Mouse (Mus musculus) lung, adult 10 weeks (tissue): ENCODE data around the gene Pabpc4. TPM values are rescaled to one million over a fixed set of nuclear protein-coding genes. Genes with fewer than 3 reads are reported as not detected.

Experiments
- polyA plus RNA-seq: library from polyadenylated mRNA; stranded (reverse); fragments of 350-450 nt; fragmentation: Illumina TruSeq; extraction: RNeasy Lipid Tissue Mini Kit (QIAGEN cat#74804); gene quantifications from one replicate; pipeline ENCODE4 v1.2.3, GENCODE M21; 2014; ENCODE audit warnings: low read depth, low replicate concordance; ENCODE audit not compliant: insufficient read depth

Pabpc4 gene
- 19.4 TPM for polyA plus RNA-seq

GRCm38 (mm10) chr4:123261721-123262401, at the start of gene Pabpc4:
TSS of gene Pabpc4 (plus strand) at chr4:123262351.

GRCm38 (mm10) chr4:123233492-123234084, 28.6 kb upstream of the Pabpc4 start, which contains the start of gene Heyl:
TSS of gene Heyl (plus strand) at chr4:123233556.

GRCm38 (mm10) chr4:123323534-123323933, 61.4 kb downstream of the Pabpc4 start, which contains the start of gene Oxct2a:
TSS of gene Oxct2a (minus strand) at chr4:123323634.

GRCm38 (mm10) chr4:123342642-123343470, 80.7 kb downstream of the Pabpc4 start, which contains the start of gene Bmp8a:
TSS of gene Bmp8a (minus strand) at chr4:123343252.

Other genes starting within 250 kb of the Pabpc4 start
- gene Trit1, start 245.8 kb upstream of the Pabpc4 start, polyA plus RNA-seq: 8.4 TPM
- gene Bmp8b, start 157.2 kb upstream of the Pabpc4 start, polyA plus RNA-seq: not detected
- not detected for gene Oxct2b, start 146.1 kb upstream of the Pabpc4 start, polyA plus RNA-seq
- gene Ppie, start 122.4 kb upstream of the Pabpc4 start, polyA plus RNA-seq: 42.5 TPM
- gene Hpcal4, start 79.1 kb upstream of the Pabpc4 start, polyA plus RNA-seq: 0.92 TPM
- gene Nt5c1a, start 60.8 kb upstream of the Pabpc4 start, polyA plus RNA-seq: not detected
- 10.7 TPM for gene Heyl, start 28.8 kb upstream of the Pabpc4 start, polyA plus RNA-seq
- not detected for gene Oxct2a, start 61.3 kb downstream of the Pabpc4 start, polyA plus RNA-seq
- gene Bmp8a, start 80.9 kb downstream of the Pabpc4 start, polyA plus RNA-seq: not detected